Mouse (Mus musculus): ENCODE measurements around the gene Ntf3.

- no peak for TF ChIP-seq CTCF (IDR thresholded peaks at IDR 0.05; ENCODE audit: borderline replicate concordance, insufficient read depth, low read depth, low read length)
- no peak for TF ChIP-seq POLR2A (IDR thresholded peaks at IDR 0.05; ENCODE audit: borderline replicate concordance, insufficient read depth, low read length)
Observed at GRCm38 (mm10) chr6:126167208-126167590, 489 bp upstream of the Ntf3 start.
